Mouse (Mus musculus): ENCODE data around the gene Als2cr12.
"Not testable (repeated sequence)": the region's sequence is repeated elsewhere in the genome, so short reads cannot be mapped to it uniquely, and the experiment has no call there.

Gene Als2cr12

DNA sequence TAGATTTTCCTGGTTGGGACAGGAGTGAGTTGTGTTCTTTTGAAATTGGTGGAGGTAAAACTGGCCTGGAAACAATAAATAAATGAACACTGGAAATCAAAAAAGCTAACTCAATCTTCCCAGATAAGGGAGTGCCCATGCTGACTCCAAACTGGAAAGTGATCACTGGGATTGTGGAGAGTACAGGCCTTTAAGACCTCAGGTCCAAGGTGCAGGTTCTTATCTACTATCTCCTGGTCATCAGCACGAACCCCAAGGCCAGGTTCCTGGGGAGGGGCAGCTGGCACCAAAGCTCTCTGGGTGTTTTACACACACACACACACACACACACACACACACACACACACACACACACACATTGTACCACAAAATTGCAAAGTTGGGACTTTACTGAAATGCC, 4.1 kb downstream of the Als2cr12 start:
- not testable (repeated sequence) for ATAC-seq (ENCODE audit: insufficient number of reproducible peaks, low FRiP score, low TSS enrichment)

DNA sequence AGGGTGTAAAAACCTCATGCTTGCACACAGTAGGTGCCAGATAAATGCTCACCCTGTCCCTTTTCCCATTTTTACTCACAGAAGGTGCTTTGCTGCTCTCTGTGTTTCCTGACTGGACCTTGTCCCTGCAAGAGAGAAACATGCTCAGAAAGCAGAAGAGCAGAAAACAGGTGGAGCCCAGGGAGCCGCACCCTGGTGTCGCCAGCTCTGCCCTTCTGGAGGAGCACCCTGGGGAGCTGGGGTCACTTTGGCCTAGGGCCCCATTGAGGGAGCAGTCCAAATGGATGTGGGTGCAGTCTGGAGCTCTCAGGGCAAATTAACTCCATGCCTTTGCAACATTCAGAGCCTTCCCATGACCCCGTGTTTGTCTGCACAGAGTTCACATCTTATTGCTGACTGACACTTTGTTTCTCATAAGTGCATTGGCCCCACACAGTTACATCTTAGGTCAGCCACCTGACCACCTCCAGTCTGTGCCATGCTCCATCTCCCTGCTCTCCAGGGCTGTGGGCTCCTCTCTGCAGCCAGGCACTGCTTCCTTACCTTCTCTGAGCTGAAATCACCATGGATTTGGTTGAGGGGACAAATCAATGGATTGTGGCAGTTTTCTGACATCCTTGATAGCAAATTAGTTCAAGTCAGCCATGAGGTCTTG, 4.8 kb downstream of the Als2cr12 start:
- ATAC-seq (ENCODE audit: insufficient number of reproducible peaks, low FRiP score, low TSS enrichment): not testable (repeated sequence)

- no peak for ATAC-seq (ENCODE audit: insufficient number of reproducible peaks, low FRiP score, low TSS enrichment)
Measured at GRCm38 (mm10) chr1:58690006-58690744, 5.6 kb downstream of the Als2cr12 start.

DNA sequence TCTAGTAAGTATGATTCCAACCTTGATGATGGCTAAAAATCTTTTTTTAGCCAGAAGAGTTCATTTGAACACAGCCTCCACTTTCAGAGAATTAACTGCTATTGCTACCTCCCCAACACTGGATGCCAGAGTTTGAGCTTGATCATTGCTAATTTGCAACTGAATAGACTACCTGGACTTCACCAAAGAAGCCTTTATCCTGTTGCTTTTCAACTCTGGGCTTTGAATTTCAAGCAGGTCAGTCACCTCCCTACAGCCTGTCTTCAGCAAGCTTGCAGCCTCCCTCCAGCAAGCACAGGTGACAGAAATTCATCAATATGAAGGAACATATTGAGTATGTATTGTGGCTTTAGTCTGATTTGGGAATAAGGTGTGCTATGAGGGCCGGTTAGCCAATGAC, 6.4 kb downstream of the Als2cr12 start:
- ATAC-seq (ENCODE audit: insufficient number of reproducible peaks, low FRiP score, low TSS enrichment): no peak

GRCm38 (mm10) chr1:58678412-58678811, 17.4 kb downstream of the Als2cr12 start:
- ATAC-seq (ENCODE audit: insufficient number of reproducible peaks, low FRiP score, low TSS enrichment): not testable (repeated sequence)

DNA sequence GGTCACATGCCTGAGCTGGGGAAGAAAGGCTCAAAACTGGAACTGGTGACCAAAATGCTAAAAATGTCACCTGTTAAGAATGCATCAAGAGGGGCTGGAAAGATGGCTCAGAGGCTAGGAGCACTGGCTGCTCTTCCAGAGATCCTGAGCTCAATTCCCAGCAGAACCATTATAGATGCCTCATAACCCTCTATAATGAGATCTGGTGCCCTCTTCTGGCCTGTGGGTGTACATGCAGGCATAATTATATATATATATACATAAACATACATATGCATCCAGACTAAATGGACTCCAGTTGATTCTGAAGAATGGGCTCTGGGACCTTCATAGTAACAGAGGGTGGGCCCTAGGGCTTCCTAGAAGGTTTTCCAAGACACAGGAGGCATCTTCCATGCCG, 18.2 kb downstream of the Als2cr12 start:
- ATAC-seq (ENCODE audit: insufficient number of reproducible peaks, low FRiP score, low TSS enrichment): no peak

DNA sequence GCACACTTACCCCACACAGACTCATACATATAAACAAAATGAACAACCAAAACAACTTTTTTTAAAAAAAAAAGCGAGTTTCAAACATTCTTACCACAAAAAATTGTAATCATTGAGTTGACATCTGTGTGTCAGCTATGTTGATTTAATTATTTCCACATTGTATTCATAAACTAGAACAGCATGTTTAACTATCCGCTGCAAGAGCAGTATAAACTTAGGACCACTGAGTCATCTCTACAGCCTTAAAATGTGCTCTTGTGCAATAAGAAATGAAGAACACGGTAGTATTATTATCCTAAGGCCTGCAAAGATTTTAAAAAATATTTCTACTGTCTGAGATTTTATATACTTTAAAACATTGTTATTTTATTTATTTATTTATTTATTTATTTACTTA, 20.8 kb downstream of the Als2cr12 start:
- ATAC-seq (ENCODE audit: insufficient number of reproducible peaks, low FRiP score, low TSS enrichment): no peak

GRCm38 (mm10) chr1:58672116-58672515, 23.7 kb downstream of the Als2cr12 start:
- ATAC-seq (ENCODE audit: insufficient number of reproducible peaks, low FRiP score, low TSS enrichment): no peak

- ATAC-seq (ENCODE audit: insufficient number of reproducible peaks, low FRiP score, low TSS enrichment): not testable (repeated sequence)
Measured at GRCm38 (mm10) chr1:58669635-58670034, 26.2 kb downstream of the Als2cr12 start.

- no peak for ATAC-seq (ENCODE audit: insufficient number of reproducible peaks, low FRiP score, low TSS enrichment)
Measured at GRCm38 (mm10) chr1:58668191-58668590, 27.6 kb downstream of the Als2cr12 start.

DNA sequence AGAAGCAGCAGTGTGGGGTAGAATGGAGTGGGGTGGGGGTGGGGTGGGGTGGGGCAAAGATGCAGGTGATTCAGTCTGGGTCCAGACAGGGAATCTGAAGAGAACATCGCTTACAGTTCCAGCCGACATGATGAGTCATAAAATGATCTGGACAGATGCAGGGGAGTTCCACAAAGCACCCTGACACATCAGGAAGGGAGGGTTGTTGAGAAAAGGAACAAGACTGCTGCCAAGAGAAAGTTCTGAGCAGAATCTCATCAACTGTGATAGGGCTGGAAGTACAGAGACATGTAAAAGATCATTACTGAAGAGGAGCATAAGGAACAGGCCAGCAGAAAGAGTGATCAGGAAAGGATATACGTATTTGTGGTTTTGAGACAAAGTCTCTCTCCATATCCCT, 32.4 kb downstream of the Als2cr12 start:
- not testable (repeated sequence) for ATAC-seq (ENCODE audit: insufficient number of reproducible peaks, low FRiP score, low TSS enrichment)

DNA sequence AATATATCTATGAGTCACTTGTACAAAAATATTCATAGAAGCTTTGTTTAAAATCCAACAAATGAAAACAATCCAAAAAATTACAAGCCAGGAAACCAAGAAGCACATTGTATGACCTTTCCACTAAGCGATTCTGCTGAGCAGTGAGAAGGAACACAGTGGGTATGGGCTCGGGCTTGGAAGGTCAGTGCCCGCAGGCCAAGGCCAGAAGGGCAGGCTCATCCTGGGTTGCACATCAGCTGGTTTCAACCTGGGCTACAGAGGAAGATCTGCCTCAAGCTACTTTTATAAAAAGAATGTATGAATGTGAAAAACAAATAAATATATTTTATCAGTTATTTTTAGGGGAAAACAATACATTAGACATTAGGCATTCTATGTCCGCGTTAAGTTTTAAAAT, 33.1 kb downstream of the Als2cr12 start:
- ATAC-seq (ENCODE audit: insufficient number of reproducible peaks, low FRiP score, low TSS enrichment): not testable (repeated sequence)

DNA sequence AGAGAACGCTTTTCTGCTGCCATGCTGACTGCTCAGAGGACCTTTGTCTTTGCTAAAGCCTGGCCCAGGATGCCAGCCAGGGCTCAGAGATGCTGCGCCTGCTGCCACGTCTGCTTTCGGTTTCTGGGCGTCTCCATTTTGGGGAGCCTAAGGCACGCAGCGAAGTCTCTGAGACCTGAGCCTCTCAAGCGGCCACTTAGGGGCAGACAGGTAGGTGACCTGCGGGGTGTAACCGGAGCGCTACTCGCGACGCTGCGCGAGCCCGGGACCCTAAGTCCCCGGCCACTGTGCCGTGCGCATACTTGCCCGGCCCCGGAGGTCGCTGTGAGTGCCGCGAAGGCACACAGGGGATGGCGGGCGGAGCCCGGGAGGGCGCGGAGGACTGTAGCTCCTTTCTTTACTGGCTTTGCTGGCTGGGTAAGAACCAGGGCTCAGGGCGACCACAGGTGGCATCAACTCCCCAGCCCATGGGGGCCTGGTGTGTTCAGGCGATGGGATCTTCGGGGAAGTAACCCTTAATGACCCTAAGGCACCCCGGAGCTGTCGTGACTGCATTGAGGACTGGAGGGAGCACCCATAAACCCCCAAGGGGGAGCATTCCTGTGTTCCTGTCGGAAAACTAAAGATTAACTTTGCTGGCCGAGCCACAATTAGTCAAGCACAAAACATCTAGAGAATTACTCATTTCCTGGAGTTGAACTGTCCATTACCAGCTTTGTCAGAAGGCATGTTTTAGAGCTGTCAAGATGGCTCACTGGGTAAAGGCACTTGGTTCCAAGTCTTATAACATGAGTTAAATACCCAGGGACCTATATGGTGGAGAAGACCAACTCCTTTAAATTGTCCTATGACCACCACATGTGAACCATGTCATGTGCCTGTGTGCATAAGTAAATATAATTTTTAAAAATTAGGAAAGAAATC, 43.0 kb downstream of the Als2cr12 start:
- ATAC-seq (ENCODE audit: insufficient number of reproducible peaks, low FRiP score, low TSS enrichment): peak; percentile 95

DNA sequence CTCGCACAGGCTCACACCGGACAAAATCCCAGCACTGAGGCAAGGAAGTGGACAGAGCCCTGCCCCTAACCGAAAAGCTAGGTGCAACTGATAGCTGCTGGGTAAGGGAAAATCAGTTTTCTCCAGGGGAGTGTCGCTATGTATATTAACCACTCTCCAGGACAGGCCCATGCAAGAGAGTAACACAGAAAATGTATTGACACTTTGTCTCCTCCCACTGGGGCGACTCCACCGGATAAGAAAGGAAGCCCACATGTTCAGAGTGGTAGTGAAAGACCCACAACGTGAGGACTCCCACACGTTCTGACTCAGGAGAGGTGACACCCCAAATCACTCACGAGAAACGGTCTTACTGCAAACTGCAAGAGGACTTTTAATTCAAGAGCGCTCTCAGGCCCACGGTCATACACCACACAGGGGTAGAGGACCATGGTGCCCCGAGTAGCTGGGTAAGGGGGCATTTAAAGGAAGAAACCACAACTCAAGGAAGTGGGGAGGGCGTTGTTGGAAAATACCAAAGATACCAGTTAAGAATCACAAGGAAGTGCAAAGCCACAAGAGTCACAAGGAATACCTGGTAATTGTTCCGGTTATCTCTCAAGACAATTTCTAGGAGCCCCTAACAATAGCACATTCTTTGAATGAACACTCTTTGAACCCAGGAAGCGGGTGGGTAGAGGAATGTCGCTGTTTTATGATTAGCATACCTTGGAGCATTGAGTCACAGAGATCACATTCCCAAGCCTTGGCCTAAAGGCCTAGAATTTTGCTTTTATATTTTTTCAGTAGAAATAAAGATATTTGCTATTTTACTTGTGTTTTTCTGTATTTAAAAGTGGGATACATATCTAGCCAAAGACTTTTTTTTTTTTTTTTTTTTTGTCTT, 44.0 kb downstream of the Als2cr12 start:
- not testable (repeated sequence) for ATAC-seq (ENCODE audit: insufficient number of reproducible peaks, low FRiP score, low TSS enrichment)

GRCm38 (mm10) chr1:58628847-58629246, 66.9 kb downstream of the Als2cr12 start:
- not testable (repeated sequence) for ATAC-seq (ENCODE audit: insufficient number of reproducible peaks, low FRiP score, low TSS enrichment)

DNA sequence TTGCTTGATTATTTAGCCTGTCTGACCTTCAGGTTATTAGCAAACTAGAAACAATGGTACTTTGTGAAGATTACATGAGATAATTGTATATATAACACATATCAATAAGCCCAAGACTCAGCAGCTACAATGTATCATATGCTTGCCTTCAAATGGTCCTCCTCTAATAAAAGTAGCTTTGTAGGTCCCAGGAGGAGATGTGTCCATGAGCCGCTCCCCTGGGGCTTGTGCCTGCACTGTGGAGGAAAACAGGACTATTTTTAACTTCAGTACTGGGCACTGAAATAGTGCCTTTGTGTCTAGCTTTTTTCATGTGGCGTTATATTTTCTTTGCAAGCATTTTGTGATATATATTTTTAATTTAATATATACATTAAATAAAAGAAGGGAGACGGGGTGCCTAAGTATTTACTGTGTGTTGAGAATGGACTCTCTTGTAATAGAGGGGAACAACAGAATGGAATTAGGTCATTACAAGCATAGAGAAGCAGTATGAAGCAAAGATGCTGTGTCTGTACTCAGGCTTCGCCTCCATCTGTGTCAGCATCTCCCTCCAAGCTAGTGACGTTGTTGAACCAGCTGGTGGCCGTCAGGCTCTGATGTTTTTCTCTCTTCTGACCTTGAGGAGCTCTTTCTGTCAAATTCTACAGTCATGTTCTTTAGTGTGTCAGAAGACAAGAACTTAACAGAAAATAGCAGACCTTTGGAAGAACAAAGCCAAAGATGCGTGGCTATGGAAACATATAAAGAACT, 73.6 kb downstream of the Als2cr12 start:
- ATAC-seq (ENCODE audit: insufficient number of reproducible peaks, low FRiP score, low TSS enrichment): peak; percentile 91

DNA sequence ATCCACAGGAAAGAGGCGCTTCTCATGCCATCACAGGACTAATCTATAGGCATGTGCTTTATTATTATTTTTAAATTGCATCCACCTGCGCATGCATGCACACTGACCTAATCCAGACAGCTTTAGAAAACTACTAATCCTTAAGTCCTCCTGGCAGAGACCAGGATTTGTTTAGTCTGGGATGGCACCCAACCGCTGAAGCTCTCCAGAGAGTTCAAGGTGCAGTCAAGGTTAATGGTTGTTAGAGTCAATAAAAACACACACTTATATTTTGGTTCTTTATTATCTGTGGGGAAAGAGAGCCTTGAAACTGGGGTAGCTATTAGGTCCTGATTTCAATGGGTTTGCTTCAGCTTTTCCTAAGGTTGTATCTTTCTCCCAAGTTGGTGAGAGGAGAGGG, 74.5 kb downstream of the Als2cr12 start:
- ATAC-seq (ENCODE audit: insufficient number of reproducible peaks, low FRiP score, low TSS enrichment): no peak

GRCm38 (mm10) chr1:58618766-58619165, 77.0 kb downstream of the Als2cr12 start:
- ATAC-seq (ENCODE audit: insufficient number of reproducible peaks, low FRiP score, low TSS enrichment): no peak

- no peak for ATAC-seq (ENCODE audit: insufficient number of reproducible peaks, low FRiP score, low TSS enrichment)
Measured at GRCm38 (mm10) chr1:58617978-58618668, 77.7 kb downstream of the Als2cr12 start.

Measured in cerebellum, adult (tissue).